Mouse (Mus musculus): ENCODE measurements around the gene Dnaja3.
A peak's percentile ranks its signal among the peaks of the same experiment; 100 is the strongest.

The Dnaja3 gene

GRCm38 (mm10) chr16:4607818-4608531 lies 31.8 kb upstream of the Dnaja3 start:
- peak; percentile 85 to 87 for DNase-seq

GRCm38 (mm10) chr16:4608532-4609059 lies 31.2 kb upstream of the Dnaja3 start:
- DNase-seq, result no peak

GRCm38 (mm10) chr16:4611193-4611592 lies 28.6 kb upstream of the Dnaja3 start:
- DNase-seq, result no peak

GRCm38 (mm10) chr16:4611676-4612075 lies 28.1 kb upstream of the Dnaja3 start:
- no peak for DNase-seq

- no peak for DNase-seq
Measured at GRCm38 (mm10) chr16:4613736-4614135, 26.1 kb upstream of the Dnaja3 start.

- DNase-seq, result peak; percentile 85 to 92
Measured at GRCm38 (mm10) chr16:4614639-4615038, 25.1 kb upstream of the Dnaja3 start.

- DNase-seq, result no peak
Measured at GRCm38 (mm10) chr16:4615297-4615696, 24.5 kb upstream of the Dnaja3 start.

- DNase-seq, result peak in 1 of 2 experiments; percentile 15
Measured at GRCm38 (mm10) chr16:4616829-4617228, 23.0 kb upstream of the Dnaja3 start.

GRCm38 (mm10) chr16:4624074-4624473 lies 15.7 kb upstream of the Dnaja3 start:
- DNase-seq, result peak in 1 of 2 experiments; percentile 13

- DNase-seq, result peak; percentile 91 to 93
Measured at GRCm38 (mm10) chr16:4624481-4625110, 15.2 kb upstream of the Dnaja3 start, which contains the start of gene Pam16. Gene Pam16, minus strand, starts transcription at chr16:4624988.

- no peak for DNase-seq
Measured at GRCm38 (mm10) chr16:4627105-4627504, 12.7 kb upstream of the Dnaja3 start.

GRCm38 (mm10) chr16:4628898-4629419 lies 10.8 kb upstream of the Dnaja3 start:
- peak; percentile 63 for DNase-seq

GRCm38 (mm10) chr16:4629950-4630349 lies 9.8 kb upstream of the Dnaja3 start:
- DNase-seq, result peak; percentile 80 to 89

GRCm38 (mm10) chr16:4632050-4632449 lies 7.7 kb upstream of the Dnaja3 start:
- peak in 1 of 2 experiments; percentile 71 for DNase-seq

- no peak for DNase-seq
Measured at GRCm38 (mm10) chr16:4633661-4634060, 6.1 kb upstream of the Dnaja3 start.

GRCm38 (mm10) chr16:4634681-4635080 lies 5.1 kb upstream of the Dnaja3 start:
- no peak for DNase-seq

- DNase-seq, result no peak
Measured at GRCm38 (mm10) chr16:4635760-4636159, 4.0 kb upstream of the Dnaja3 start.

GRCm38 (mm10) chr16:4638891-4639390 lies 848 bp upstream of the Dnaja3 start:
- no peak for DNase-seq

GRCm38 (mm10) chr16:4640267-4641005 lies 647 bp downstream of the Dnaja3 start:
- peak; percentile 88 to 92 for DNase-seq

GRCm38 (mm10) chr16:4641119-4641838 lies 1.5 kb downstream of the Dnaja3 start:
- peak; percentile 32 to 46 for DNase-seq

- DNase-seq, result peak; percentile 58 to 69
Measured at GRCm38 (mm10) chr16:4642190-4642589, 2.4 kb downstream of the Dnaja3 start.

- DNase-seq, result no peak
Measured at GRCm38 (mm10) chr16:4642937-4643336, 3.1 kb downstream of the Dnaja3 start.
